Mouse (Mus musculus) urinary bladder, postnatal 36 days (tissue): Measurements from ENCODE around the gene Clcn2.

ENCODE experiments used
- DNase-seq, 2 experiments: peaks; one replicate each; pipeline ENCODE4 v3.0.0; 2022; ENCODE audit warnings: low spot score in 2 of 2, mixed read lengths in 1 of 2

The Clcn2 gene

DNA sequence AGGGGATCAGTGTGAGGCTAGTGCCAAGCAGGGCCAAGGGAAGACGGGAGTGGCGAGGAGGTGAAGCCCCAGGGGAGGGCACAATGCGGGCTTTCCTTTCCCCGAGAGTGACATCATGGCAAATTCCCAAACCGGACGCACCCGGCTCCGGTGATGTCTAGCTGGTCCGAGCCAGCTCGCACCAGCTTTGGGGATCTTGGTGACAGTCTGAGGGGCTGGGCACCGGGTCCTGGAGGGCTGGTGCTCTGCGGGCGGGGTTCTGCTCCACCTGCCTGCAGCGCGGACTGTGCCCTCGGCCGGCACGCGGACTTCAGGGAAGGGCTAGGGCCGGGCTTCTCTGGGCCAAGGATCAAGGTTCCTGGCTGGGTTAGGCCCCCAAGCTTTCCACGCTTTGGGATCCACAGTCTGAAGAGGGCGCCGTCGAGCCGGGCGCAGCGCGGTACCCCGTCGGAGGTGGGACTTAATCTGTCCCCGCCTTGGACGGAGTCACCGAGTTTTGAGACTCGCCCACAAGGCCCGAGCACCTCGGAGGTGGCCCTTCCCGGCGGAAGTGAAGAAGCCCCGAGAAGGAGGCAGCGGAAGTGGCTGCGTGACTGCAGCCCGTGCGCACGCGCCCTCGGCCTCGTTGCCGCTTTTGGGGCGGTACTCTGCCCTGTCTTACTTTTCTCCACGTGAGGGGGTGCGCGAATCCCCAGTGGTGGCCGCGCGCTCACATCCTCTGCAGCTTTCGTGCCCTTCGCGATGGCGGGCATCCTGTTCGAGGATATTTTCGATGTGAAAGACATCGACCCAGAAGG is at the start of gene Clcn2, which contains the start of gene Polr2h:
TSS of gene Clcn2 (minus strand) at position 566 of the 797 bp plus-strand sequence.
TSS of gene Polr2h (plus strand) at position 485 of the 797 bp plus-strand sequence.
- DNase-seq, result peak; percentile 95 to 98

DNA sequence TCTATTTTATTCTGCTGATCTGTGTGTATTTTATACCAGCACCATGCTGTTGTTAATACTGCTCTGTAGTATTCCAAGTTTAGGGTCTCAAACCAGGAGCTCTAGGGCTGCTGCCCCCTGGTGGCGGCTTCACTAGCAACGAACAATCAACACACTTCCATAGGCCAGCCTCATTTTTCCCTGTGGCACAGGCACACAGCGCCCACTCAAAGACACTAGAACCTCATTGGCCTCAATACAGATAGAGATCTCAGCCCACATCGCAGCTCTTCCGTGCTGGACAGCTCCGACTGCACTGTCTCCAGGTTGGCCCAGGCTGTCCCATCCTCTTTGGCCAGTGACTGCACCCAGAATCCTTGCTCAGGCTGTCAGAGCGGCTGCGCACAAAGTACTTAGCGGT is 47.7 kb upstream of the Clcn2 start:
- peak in 1 of 2 experiments; percentile 7 for DNase-seq

DNA sequence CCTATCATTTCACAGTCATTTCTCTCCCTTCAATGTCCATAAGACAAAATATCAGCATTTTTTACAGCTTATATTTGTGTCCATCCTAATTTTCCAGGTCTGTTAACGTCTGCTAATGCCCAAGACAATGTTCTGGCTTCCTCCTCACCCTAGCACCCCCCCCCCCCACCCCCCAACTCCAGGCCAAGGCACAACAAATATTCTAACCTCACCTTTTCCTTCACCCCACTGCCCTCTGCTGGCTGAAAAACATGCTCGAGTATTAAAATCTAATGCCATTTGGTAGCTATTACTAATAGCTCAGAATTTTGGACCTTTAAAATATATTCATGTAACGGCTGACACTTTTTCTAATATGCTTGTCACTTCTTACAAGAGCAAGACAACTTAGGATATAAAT is 44.1 kb upstream of the Clcn2 start:
- DNase-seq, result peak in 1 of 2 experiments; percentile 22

DNA sequence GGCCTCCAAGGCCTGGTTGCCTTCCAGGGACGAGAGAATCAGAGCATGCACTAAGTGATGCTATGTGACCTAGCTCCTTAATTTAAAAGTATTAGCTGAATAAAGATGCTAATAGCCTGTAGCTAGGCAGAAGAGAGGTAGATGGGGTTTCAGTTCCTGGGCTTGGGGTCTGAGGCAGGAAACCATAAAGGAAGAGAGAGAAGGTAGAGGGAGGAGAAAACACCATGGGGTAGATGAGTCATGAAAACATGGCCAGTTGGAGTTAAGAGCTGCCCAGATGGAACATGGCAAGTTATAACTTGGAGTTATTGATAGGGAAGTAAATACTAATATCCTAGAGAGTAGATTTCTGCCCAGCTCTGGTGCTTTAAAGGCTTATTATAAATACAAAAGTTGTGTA is 39.8 kb upstream of the Clcn2 start:
- no peak for DNase-seq

DNA sequence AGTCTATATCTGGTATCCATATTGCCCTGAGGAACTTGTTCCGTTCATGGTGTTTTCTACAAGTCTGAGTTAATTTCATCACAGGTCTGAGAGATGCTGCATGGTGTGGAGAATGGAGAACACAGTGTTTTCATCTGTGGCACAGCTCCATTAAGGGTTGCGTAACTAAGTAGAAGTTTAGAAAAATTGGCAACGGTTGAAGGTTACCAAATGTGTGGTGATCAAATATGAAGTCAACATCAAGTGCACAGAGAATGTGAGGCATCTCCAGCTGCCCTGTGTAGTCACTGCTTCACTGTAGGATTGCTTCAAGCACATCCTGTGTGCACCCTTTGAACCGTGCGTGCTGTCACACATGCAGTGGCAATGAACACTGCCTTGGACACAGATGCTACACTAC is 38.5 kb upstream of the Clcn2 start:
- peak in 1 of 2 experiments; percentile 54 for DNase-seq

DNA sequence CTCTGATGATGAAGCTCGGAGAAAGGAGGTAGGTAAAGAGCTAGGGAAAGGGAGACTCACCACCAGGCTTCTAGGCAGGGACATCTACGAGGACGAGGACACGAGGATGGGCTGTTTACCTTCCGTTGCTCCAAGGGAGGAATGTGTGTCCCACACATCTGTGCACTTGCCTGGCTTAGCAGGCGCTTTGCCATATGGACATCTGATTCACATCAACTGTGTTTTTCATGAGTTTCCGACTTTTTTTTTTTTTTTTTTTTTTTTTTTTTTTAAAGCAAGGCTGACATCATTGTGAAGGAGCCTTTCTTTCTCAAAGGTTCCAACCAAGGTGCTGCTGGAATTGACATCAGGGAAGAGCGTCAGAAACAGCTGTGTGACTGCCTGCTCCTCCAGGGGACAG is 33.0 kb upstream of the Clcn2 start:
- DNase-seq, result no peak

DNA sequence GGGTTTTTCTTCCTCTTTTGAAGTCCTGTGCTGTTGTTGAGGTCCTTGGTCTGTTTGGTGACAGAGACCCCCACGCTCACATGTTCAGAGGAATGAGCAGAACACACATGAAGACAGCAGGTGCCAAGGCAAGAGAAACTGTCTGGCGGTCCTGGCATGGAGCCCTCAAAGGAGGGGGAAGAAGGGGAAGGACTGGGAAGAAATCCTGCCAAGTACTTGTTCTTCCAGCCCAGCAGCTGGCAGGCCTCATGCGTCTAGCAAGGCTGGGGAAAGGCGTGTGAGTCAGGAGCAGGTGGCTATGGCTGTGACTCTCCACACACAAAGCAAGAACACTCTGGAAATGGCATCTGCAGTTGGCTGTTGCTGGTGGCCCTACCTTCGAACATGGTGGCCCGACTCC is 29.1 kb upstream of the Clcn2 start:
- DNase-seq, result peak in 1 of 2 experiments; percentile 76

DNA sequence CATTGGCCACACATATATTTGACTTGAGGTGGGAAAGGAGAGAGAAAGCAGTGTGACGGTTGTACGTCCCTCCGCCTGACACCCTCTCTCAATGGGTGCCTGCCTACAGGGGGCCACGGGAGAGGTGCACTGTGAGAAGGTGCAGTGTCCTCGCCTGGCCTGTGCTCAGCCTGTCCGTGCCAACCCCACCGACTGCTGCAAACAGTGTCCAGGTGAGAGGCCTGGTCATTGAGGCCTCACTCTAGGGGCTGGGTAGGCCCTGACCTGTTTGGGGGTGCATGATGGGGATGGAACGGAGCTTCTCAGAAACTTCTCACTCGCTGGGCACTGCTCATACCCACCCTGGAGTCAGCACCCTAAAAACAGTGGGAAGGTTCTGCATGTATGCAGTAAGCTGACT is 22.3 kb upstream of the Clcn2 start:
- no peak for DNase-seq

DNA sequence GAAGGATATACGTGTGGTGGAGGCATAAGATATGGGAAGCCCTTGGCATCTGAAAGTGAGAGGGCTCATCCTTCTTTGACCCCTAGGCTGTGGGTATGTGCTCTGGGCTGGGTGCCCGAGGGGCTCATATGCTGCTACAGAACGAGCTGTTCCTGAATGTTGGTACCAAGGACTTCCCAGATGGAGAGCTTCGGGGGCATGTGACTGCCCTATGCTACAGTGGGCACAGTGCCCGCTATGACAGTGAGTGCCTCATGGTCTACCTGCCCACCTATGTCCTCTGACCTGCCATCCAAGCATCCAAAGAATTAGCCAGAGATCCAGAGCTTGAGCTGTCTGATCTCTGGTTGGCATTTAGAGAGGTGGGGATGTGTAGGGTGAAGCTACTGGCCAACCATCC is 19.3 kb upstream of the Clcn2 start:
- DNase-seq, result no peak

DNA sequence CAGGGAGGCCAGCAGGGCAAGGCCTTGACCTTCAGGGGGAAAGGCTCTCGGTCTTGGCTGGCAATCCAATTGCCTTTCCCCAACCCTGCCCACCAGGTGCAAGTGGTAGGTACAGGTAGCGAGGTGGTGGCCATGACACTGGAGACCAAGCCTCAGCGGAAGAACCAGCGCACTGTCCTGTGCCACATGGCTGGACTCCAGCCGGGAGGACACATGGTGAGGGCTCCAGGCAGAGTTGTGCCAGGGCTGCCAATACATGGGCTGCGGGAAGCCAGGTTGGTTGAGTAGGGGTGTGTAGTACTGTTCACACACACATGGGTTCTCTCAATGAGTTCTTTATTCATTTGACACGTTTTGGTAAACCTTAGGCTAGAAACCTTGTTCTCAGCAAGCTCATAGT is 18.6 kb upstream of the Clcn2 start:
- DNase-seq, result no peak

DNA sequence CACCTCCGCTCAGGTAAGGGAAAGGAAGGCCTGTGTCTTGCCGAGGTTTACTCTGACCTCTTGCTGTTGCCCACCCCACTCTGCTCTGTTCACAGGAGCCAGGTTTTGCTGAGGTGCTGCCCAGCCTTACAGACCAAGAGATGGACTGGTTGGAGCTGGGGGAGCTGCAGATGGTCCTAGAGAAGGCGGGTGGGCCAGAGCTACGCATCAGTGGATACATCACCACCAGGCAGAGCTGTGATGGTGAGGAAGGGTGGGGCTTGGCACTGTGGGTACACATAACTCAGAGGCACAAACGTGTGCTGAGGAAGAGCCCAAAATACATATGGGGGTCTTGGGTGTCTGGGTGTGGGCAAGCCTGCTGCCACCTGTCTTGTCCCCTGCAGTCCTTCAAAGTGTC is 18.1 kb upstream of the Clcn2 start:
- no peak for DNase-seq

DNA sequence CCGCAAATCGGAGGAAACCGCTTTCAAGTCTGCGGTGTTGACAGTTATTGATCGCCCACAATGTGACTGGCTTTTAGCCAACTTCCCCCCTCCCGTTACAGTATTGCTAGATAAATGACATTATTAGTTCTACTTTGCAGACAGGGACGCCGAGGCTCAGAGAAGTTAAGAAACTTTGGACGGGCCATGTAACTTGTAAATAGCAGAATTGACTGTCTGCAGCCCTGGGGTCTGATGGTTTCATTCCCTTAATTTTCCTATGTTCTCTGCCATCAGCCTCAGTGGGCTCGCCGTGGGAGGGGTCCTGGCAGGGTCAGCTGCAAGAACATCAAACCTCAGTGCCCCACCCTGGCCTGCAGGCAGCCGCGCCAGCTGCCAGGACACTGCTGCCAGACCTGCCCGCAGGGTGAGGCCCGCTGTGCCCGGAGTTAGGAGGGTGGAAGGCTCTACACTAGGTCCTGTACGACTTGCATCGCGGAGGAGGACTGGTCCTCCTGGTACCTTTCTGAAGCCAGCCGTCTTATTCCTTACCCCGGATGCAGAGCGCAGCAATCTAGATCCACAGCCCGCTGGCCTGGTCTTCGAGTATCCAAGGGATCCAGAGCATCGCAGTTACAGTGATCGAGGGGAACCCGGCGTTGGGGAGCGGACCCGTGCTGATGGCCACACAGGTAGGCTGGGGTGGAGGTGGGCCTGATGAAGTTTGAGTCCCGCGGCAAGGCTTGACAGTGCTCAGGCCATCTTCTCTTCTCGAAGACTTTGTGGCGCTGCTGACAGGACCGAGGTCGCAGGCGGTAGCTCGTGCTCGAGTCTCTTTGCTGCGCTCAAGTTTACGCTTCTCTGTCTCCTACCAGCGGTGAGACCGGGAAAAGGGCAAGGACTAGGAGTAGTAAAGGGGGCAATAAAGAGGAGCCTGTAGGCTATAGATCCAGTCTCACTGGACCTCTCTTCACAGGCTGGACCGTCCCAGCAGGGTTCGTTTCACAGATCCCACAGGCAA is 16.5 kb upstream of the Clcn2 start, which contains the start of gene Thpo:
TSS of gene Thpo (minus strand) at position 781 of the 1,000 bp plus-strand sequence.
- no peak for DNase-seq

DNA sequence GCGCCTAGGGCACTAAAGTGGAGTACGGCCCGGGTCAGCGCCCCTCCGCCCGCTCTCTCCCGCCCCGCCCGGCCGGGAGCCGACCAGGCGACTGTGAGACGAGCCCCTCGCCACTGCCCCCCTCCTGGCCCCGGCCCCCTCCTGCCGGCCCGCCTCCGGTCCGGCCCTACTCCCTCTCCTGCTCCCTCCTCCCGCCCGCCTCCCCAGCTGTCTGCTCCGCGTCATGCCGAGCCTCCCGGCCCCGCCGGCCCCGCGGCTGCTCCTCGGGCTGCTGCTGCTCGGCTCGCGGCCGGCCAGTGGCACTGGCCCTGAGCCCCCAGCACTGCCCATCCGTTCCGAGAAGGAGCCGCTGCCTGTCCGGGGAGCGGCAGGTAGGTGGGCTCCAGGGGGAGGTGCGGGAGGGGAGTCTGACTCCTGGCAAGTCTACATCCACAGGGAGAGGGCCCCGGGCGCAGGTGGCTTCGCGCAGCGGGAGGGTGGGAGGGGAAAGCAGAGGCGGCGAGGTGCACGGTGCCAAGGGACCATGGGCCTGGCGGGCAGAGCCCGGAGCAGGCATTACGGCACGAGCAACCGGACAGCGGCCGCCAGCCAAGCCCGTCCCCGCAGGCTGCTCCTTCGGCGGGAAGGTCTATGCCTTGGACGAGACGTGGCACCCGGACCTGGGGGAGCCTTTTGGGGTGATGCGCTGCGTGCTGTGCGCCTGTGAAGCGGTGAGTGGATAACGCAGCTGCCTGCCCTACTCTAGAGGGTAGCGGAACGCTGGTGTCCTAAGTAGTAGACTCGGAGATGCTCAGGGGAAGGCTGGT is 15.6 kb upstream of the Clcn2 start, which contains the start of gene Chrd:
TSS of gene Chrd (plus strand) at position 203 of the 806 bp plus-strand sequence.
- DNase-seq, result peak in 1 of 2 experiments; percentile 58

DNA sequence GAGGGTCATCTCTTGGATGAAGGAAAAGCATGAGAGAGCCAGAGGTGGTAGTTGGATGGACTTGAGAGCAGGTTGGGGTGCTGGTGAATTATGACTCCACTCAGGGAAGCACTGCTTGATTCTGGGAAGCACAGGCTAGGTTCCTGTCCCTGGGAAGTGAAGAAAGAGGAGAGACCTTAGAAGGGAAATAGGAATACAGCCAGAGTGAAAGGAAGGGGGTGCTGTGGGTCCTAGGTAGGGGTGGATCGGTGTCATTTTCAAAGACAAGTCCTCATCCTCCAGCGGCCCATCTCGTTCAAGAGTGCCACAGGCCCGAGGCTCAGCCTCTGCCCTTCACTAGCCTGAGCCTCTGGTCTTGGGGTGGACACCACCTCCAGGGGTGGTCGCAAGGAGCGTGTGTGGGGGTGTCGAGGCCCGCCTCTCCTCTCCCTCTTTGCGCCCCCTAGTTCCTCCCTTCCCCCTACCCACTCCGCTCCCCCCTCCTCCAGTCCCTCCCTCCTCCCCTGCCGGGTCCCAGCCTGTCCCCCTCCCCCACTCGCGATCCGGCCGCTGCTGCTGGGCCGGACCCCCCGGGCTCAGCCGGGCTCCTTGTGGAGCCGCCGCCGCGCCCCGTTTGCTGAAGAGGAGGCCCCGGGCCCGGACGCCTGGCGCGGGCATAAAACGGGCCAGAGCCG is 14.8 kb upstream of the Clcn2 start:
- no peak for DNase-seq

DNA sequence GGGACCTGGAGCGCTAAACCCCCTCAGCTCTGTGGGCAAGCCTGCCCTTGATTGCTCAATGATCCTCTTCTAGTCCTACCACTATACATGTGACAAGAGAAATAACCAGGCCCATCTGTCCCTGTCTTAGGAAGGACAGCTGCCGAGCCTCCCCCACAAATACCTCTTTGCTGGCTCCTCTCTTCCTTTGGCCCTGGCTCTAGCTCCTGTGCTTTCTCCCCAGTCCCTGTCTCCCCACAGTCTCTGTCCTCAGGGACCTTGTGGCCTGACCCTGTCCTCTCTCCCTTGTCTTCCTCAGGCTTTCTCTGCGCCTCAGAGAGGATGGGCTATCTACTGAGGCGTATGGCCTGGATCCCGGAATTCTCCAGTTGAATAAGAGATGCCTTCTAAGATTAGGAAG is 14.1 kb upstream of the Clcn2 start:
- DNase-seq, result no peak

DNA sequence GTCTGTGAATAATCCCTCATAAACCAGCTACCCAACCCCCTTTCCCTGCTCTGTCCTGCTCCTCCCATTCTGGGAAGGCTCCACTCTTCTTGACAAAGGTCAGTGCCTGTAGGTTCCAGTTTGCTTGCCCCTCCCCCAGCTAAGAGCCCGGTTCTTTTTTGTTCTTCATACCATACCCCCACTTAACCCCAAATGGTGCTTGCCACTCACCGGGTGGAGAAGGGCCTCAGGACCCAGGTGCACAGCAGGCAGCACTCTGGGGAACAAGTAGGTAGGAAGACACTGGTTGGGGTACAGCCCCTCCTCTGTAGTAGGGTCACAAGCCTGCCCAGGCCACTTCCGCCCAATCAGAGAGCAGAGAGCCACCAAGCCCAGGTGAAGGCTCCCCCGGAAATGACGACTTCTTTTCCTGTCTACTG is 12.8 kb upstream of the Clcn2 start:
- no peak for DNase-seq

DNA sequence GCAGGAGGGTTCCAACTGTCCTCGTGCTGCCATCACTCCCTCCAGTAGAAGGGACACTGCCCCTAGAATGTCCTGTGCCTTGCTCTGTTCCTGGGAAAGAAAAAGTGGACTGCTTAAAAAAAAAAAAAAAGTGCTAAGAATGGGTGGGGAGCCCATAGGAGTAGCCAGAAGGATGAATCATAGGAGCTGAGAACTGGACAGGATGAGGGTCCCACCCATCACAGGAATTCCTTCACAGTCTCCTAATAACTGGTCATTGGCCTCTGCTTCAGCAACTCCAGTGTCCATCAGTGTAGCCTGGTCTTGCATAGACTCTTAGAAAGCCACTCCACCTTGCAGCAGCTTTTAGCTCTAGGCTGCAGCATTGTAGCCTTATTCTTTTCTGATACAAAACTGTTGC is 8.8 kb upstream of the Clcn2 start:
- no peak for DNase-seq

DNA sequence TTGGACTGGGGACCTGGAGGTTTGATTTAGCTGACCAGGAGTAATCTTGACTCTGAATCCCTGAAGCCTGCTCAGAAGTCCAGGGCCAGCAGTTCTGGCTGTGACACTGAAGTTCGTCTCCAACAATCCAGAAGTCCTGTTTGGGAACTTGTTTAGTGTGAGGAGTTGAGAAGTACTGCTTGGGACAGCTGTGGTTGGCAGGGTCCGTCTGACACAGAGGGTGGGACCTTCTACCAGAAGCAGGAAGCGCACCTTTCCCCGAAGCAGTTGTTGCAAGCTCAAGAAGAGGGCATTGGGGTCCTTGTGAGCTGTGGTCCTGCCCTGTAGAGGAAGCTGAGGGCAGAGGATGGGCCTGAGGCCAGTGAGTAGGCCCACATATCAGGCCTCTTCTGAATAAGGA is 8.2 kb upstream of the Clcn2 start:
- no peak for DNase-seq

DNA sequence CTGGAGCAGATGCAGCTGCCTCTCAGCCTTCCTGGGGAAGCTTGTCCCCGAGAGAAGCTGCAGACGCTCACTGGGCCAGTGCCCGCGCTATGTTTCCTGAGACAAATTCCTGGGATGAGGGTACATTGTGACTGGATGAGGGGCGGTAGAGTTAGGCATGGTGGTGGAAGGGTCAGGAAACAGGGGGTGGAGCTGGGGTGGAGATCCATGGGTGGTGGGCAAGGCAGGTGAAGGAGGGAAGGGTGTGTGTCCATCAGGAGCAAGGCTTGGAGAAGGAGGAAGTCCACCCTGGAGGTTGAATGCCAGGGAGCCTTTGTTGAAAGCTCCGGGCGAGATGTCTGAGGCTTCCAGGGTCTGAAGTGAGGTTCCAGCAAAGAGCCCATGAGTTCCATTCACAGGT is 7.8 kb upstream of the Clcn2 start:
- no peak for DNase-seq

DNA sequence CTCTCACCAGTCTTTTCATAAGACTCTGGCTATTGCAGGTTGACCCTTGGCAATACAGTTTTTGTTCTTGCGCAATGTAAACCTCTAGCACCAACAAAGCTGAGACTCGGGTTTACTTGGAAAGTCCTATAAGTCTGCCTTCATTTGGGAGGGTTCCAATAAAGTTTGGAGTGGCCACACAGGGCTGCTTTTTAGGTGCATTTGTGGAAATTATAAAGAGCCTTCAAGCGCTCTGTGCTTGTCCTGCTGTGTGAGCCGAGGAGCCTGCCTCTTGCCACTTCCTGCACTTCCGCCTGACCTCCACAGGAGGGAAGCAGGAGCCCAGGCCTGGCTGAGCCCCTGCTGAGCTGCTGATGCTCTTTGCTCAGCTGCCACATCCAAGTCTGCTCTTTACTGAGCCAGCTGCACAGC is 6.8 kb upstream of the Clcn2 start:
- peak in 1 of 2 experiments; percentile 64 for DNase-seq

DNA sequence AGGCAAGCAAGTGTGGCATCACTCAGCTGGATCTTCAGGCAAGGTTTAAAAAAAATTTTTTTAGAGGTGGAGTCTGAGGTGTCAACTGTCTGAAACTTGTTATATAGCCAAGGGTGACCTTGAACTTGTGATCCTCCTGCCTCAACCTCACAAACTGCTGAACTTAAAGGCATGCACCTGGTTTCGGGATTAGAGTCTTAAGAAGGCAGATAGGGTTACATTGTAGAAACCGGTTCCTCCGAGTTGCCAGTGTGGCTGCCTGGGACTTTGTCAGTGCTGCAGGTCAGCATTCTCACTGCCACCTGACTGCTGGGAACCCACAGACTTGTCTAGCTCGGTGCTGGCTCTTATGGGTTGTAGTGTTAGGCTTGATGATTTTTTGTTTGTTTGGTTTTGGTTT is 5.7 kb upstream of the Clcn2 start:
- no peak for DNase-seq
